Mouse (Mus musculus): ENCODE data around the gene Map3k6. TPM values are rescaled to one million over a fixed set of nuclear protein-coding genes. Genes with fewer than 3 reads are reported as not detected.

Map3k6 gene
- polyA plus RNA-seq, 1 experiment from 2014 or later = 1.2 TPM

DNA sequence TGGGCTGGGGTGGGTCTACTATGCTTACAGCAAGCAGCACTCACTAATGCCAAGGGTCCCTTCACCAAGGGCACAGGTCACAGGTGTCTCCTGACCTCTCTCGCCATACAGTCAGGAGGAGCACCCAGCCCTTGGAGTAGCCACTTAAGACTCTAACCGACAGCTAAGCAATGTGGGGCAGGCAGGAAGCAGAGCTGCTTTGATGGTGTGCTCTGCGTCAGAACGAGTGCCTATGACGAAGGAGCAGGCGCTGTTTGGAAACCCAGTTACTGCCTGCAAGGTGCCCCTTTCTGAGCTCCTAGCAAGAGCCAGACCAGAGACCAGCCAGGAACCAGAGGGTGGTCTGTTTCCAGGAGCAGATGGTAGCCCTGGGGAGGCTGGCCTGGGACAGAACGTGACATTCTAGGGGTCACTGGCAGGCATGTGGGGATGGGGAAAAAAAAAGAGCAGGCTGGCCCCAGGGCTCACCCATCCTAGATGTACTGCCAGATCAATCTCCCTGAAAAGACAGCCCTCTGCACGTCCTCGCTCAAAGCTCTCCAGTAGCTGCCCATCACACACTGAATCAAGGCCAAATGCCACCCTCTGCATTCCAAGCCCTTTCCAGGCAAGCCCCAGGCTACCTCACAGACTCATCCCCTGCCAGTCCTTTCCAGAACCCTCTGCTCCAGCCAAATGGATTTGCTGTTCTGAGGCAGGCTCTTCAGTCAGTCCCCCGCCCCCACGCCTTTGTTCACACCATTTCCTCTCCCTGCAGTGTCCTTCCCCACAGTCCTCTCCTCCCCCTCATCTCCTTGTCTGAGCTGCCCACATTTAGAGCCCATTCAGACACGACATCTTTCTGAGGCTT, 58.1 kb downstream of the Map3k6 start:
- H3K27ac ChIP-seq (ENCODE audit: low read depth, low read length) = 0 out of 2 replicates have a peak overlapping the region, but pooled peaks have one; percentile 12
- ATAC-seq (replicated peaks; ENCODE audit: low FRiP score) = no peak
- no peaks in the 10 kb centered on the region; the same call in 1 of the 2 replicates for H3K36me3 ChIP-seq (ENCODE audit: control insufficient read depth, insufficient read depth, low read length)
- no peak overlapping the region for H3K4me2 ChIP-seq (ENCODE audit: low read depth, low read length, severe bottlenecking)
- peaks cover 5% of the 10 kb centered on the region for H3K4me1 ChIP-seq (replicated peaks; ENCODE audit: control insufficient read depth, insufficient read depth, low read length)
- no peak overlapping the region for H3K4me3 ChIP-seq (ENCODE audit: low read depth, low read length)
- DNase-seq (ENCODE audit: low spot score) = no peak
- no peaks in the 10 kb centered on the region for H3K9me3 ChIP-seq (ENCODE audit: control insufficient read depth, low read length)
- no peak overlapping the region for H3K9ac ChIP-seq (ENCODE audit: low read length)
- 39% methylated on average over 12 of the region's 12 CpGs for WGBS
- no peaks in the 10 kb centered on the region for H3K27me3 ChIP-seq (ENCODE audit: control insufficient read depth, insufficient read depth, low read length)

DNA sequence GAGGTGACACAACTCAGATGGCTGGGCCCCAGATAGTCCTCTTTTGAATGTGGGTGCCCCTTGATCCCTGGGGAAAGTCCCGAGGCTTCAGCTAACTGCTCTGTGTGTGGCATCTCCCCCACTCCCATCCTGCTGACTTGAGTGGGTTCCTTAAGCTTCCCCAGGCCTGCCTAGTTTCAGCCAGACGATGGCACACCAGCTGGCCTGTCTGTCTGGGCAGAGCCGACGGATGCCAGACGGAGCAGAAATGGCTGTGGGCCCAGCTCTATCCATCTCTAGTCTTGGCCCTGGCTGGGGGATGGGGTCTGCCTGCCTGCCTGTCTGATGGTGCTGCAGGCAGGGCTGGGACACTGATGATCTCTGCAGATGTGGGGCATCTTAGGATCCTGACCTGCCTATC, 59.1 kb downstream of the Map3k6 start:
- H3K27ac ChIP-seq (ENCODE audit: low read depth, low read length) = no peak overlapping the region
- no peaks in the 10 kb centered on the region for H3K9me3 ChIP-seq (ENCODE audit: control insufficient read depth, low read length)
- no peak for ATAC-seq (replicated peaks; ENCODE audit: low FRiP score)
- 69% methylated on average over 5 of the region's 5 CpGs for WGBS
- no peak for DNase-seq (ENCODE audit: low spot score)
- H3K4me1 ChIP-seq (replicated peaks; ENCODE audit: control insufficient read depth, insufficient read depth, low read length) = no peaks in the 10 kb centered on the region; the same call in 1 of the 2 replicates
- H3K4me2 ChIP-seq (ENCODE audit: low read depth, low read length, severe bottlenecking) = no peak overlapping the region
- H3K4me3 ChIP-seq (ENCODE audit: low read depth, low read length) = no peak overlapping the region
- H3K9ac ChIP-seq (ENCODE audit: low read length) = no peak overlapping the region
- no peaks in the 10 kb centered on the region for H3K27me3 ChIP-seq (ENCODE audit: control insufficient read depth, insufficient read depth, low read length)
- no peaks in the 10 kb centered on the region; the same call in 1 of the 2 replicates for H3K36me3 ChIP-seq (ENCODE audit: control insufficient read depth, insufficient read depth, low read length)

DNA sequence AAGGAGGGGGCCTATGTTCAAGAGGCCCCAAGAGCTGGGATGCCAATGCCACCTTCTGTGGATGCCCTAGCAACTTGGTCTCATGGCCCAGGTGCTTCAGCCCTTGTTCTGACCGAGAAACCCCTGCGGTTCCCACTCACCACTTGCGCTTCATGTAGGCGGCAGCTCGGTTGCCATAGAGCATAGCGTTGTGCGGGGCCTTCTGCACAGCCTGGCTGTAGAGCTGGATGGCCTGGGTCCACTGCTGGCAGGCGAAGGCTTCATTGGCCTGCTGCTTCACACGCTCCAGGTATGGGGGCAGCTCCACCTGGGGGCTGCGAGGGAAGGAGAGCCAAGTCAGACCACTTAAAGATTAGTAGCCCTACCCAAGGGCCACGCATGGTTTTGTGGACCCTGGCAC, 59.8 kb downstream of the Map3k6 start:
- Histone ChIP-seq H3K27me3 (ENCODE audit: control insufficient read depth, insufficient read depth, low read length) (no peaks in the 10 kb centered on the region), H3K9ac (ENCODE audit: low read length) (no peak overlapping the region), H3K4me2 (ENCODE audit: low read depth, low read length, severe bottlenecking) (no peak overlapping the region), H3K4me1 (replicated peaks; ENCODE audit: control insufficient read depth, insufficient read depth, low read length) (no peaks in the 10 kb centered on the region; the same call in 1 of the 2 replicates), H3K36me3 (ENCODE audit: control insufficient read depth, insufficient read depth, low read length) (no peaks in the 10 kb centered on the region; the same call in 1 of the 2 replicates), H3K9me3 (ENCODE audit: control insufficient read depth, low read length) (no peaks in the 10 kb centered on the region), H3K27ac (ENCODE audit: low read depth, low read length) (no peak overlapping the region), H3K4me3 (ENCODE audit: low read depth, low read length) (no peak overlapping the region)
- 90% methylated on average over 11 of the region's 11 CpGs for WGBS
- DNase-seq (ENCODE audit: low spot score) (no peak), ATAC-seq (replicated peaks; ENCODE audit: low FRiP score) (no peak)

DNA sequence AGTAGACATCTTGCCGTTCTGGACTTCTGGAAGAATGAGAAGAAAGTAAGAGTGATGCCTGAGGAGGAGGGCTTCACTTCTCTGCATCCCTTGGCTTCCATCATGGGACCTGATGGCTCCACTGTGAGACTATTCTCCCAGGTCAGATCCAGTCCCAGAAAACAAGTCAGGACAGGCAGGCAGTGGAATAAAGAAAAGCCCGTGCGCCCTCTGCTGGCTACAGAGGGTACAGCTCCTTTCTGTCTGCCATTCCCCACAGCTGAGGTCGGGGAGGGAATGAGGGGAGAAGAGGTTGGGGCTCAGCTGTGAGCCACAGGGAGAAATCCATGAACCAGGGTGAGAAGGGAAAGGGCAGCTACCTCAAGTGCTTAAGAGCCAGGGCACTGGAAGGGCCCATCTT, 61.2 kb downstream of the Map3k6 start:
- no peaks in the 10 kb centered on the region for H3K9me3 ChIP-seq (ENCODE audit: control insufficient read depth, low read length)
- H3K36me3 ChIP-seq (ENCODE audit: control insufficient read depth, insufficient read depth, low read length) = no peaks in the 10 kb centered on the region; the same call in 1 of the 2 replicates
- no peaks in the 10 kb centered on the region for H3K27me3 ChIP-seq (ENCODE audit: control insufficient read depth, insufficient read depth, low read length)
- no peaks in the 10 kb centered on the region; the same call in 1 of the 2 replicates for H3K4me1 ChIP-seq (replicated peaks; ENCODE audit: control insufficient read depth, insufficient read depth, low read length)
- H3K4me2 ChIP-seq (ENCODE audit: low read depth, low read length, severe bottlenecking) = no peak overlapping the region
- ATAC-seq (replicated peaks; ENCODE audit: low FRiP score) = no peak
- H3K4me3 ChIP-seq (ENCODE audit: low read depth, low read length) = no peak overlapping the region
- 24% methylated on average over 4 of the region's 4 CpGs for WGBS
- no peak overlapping the region for H3K27ac ChIP-seq (ENCODE audit: low read depth, low read length)
- no peak overlapping the region for H3K9ac ChIP-seq (ENCODE audit: low read length)
- DNase-seq (ENCODE audit: low spot score) = peak; percentile 90

Small RNAs within 50 kb of the gene (microRNA-seq; reads per million reads assigned to microRNA genes)
- not detected for gene Mir7017 (ENCODE audit: insufficient number of aligned reads)

Other genes starting within 250 kb of the Map3k6 start
- gene Ahdc1, start 229.6 kb upstream of the Map3k6 start, polyA plus RNA-seq (2014; fragmentation: Nextera tagmentation; extraction: Ambion mirVana) = 5.5 and 7.5 TPM in 2 replicates
- gene Wasf2, start 110.3 kb upstream of the Map3k6 start, polyA plus RNA-seq (2014; fragmentation: Nextera tagmentation; extraction: Ambion mirVana) = 28.8 and 33.2 TPM in 2 replicates
- gene Cd164l2, start 28.7 kb upstream of the Map3k6 start, polyA plus RNA-seq (2014; fragmentation: Nextera tagmentation; extraction: Ambion mirVana) = not detected in 2 replicates
- gene Gpr3, start 28.3 kb upstream of the Map3k6 start, polyA plus RNA-seq (2014; fragmentation: Nextera tagmentation; extraction: Ambion mirVana) = 0.37 TPM in 1 of 2 replicates, not detected in the other
- gene Sytl1, start 22.3 kb downstream of the Map3k6 start, polyA plus RNA-seq (2014; fragmentation: Nextera tagmentation; extraction: Ambion mirVana) = 1.5 and 2.8 TPM in 2 replicates
- 80.6 and 90.9 TPM in 2 replicates for gene Tmem222, start 37.0 kb downstream of the Map3k6 start, polyA plus RNA-seq (2014; fragmentation: Nextera tagmentation; extraction: Ambion mirVana)
- 21.0 and 24.7 TPM in 2 replicates for gene Wdtc1, start 112.7 kb downstream of the Map3k6 start, polyA plus RNA-seq (2014; fragmentation: Nextera tagmentation; extraction: Ambion mirVana)
- 7.4 and 9.4 TPM in 2 replicates for gene Slc9a1, start 128.9 kb downstream of the Map3k6 start, polyA plus RNA-seq (2014; fragmentation: Nextera tagmentation; extraction: Ambion mirVana)
- 0.76 and 0.80 TPM in 2 replicates for gene Tent5b, start 239.3 kb downstream of the Map3k6 start, polyA plus RNA-seq (2014; fragmentation: Nextera tagmentation; extraction: Ambion mirVana)

Data from forebrain, embryonic 11.5 days (tissue).